Mouse (Mus musculus) lung, postnatal 0 days (tissue): ENCODE measurements around the gene Bola1.

Source experiments
- CTCF ChIP-seq: IDR thresholded peaks from 2 replicates; pipeline ENCODE4 v1.5.1; 2016; ENCODE audit warnings: antibody characterized with exemption, mild to moderate bottlenecking
- EP300 ChIP-seq: IDR thresholded peaks from 2 replicates; pipeline ENCODE4 v1.6.1; 2016; ENCODE audit warnings: antibody characterized with exemption, mild to moderate bottlenecking, control low read depth

GRCm38 (mm10) chr3:96155501-96155900 is 64.0 kb downstream of the Bola1 start:
- TF ChIP-seq CTCF: no peak
- TF ChIP-seq EP300: no peak
